Mouse (Mus musculus): ENCODE data around the gene Atg13.

The Atg13 gene

DNA sequence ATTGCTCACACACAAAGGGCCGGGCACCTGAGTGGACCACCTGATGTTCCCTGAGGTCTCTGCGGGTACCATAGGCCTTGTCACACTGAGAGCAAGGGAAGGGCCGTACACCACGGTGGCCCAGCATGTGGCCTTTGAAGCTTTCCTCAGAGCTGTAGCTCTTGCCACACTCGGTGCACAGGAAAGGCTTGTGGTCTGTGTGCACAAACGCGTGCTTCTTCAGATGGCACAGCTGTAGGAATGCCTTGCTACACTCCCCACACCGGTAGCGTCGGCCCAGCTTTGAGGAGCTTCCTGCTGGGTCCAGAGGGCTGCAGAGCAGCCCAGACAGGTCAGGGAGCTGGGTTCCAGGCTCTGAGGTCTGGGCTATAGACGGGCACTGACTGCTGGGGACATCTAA, 64.6 kb downstream of the Atg13 start:
- DNase-seq, result no peak

DNA sequence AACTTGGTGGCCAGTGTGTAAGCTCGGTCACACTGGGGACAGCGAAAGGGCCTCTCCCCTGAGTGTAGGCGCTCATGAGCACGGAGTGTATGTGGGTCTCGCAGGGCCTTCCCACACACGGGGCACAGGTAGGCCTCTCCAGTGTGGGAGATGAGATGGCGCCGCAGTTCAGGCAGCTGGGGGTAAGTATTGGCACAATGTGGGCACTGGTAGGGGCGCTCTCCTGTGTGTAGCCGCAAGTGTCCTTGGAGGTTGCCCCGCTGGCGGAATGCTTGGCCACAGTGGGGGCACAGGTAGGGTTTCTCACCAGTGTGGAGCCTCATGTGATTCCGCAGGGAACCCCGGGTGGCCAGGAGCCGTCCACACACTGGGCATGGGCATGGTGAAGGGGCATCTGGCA, 65.0 kb downstream of the Atg13 start:
- no peak for DNase-seq

DNA sequence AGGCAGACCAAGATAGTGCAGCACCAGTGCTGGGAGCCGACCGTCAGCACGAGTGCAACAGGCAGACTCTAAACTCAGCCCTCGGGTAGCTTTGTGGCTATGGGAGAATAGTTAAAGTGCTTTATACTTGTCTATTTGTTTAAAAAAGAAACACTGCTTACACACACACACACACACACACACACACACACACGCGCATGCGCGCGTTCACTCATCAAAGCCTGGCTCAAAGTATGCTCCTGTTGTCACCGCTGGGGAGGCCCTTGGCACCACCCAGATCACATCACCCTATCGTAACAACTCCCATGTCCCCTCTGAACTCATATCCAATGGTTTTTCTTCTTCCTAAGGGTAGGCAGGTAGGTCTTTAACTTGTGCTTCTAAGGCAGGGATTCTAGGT, 66.4 kb downstream of the Atg13 start:
- DNase-seq, result no peak

DNA sequence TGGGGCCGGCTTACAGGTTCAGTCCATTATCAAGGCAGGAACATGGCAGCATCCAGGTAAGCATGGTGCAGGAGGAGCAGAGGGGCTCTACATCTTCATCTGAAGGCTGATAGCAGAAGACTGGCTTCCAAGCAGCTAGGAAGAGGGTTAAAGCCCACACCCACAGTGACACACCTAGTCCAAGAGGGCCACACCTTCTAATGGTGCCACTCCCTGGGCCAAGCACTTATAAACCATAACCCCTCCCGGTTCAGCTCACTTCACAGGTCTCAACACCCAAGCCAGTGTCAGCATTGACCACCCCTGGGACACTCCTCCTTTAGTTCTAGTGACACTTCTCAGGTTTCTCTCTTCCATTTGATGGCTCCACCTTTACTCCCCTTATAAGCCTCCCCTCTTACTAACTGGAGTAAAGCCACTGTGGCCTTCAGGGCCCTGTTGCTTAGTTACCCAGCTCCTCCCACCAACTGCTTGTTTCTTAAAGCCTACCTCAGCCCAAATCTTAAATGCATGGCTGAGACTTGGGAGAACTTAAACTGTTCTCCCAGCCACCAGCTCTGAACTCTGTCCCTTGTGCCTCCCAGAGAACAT, 67.5 kb downstream of the Atg13 start:
- no peak for DNase-seq

DNA sequence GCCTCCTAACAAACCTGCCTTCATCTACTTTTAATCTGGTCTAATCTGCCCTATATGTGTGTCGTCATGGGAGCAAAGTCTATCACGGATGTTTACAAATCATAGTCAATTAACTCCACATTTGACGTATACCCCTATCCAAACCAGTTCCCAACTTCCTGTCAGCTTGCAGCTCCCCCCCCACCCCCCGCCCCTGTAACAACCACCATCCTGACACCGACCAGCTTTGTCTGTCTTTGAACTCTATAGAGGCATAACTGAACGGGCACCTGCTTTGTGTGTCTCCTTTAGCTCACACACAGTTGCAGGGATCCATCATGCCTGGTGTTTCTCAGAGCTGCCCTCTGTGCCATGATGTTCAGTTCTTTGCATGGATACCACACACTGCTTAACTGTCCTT, 71.4 kb downstream of the Atg13 start:
- DNase-seq, result no peak

DNA sequence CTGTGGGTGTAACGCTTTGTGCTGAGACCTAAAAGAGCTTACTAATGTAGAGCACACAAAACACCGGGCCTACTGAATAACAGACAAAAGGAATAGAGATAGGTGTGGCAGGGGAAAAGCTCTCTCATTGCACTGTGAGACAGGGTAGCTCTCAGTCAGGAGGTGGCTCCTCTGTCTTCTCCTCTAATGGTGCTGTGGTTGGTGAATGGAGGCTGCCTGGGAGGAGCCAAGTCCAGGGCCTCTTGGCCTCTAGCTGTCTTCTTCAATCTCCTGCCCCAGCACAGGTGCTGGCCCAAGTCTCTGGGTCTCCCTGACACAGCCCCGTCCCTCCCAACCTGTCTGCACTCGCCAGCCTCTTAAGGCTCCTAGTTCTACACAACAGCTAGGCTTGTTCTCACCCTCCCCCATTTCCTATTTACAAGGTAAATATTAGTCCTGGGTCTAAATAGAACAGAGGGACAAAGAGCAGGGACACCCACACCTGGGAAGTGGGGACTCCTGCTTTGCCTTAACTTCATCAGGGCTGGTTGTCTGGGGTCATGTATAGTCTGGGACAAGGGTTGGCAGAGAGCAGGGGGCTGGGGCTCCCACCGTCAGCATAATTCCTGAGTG, 73.5 kb downstream of the Atg13 start:
- DNase-seq, result no peak

DNA sequence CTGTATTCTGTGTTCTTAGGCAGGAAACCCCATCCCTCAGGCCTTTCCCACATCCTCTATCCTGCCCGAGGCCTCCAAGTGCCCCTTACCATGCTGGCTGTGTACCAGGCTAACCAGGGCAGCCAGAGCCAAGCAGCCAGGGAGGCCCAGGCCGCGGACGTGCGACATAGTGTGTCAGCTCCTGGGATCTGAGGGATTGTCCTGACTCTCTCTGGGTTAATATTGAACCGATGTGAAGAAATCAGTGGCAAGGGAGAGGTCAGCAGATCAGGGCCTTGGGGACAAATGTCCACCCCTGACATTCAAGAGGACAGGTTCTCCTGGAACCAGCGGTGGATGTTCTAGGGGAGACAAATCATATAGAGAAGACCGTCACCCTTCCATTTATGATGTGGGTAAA, 74.1 kb downstream of the Atg13 start, which contains the start of gene F2:
Gene F2, minus strand, starts transcription at position 186 of the 400 bp plus-strand sequence.
- no peak for DNase-seq

DNA sequence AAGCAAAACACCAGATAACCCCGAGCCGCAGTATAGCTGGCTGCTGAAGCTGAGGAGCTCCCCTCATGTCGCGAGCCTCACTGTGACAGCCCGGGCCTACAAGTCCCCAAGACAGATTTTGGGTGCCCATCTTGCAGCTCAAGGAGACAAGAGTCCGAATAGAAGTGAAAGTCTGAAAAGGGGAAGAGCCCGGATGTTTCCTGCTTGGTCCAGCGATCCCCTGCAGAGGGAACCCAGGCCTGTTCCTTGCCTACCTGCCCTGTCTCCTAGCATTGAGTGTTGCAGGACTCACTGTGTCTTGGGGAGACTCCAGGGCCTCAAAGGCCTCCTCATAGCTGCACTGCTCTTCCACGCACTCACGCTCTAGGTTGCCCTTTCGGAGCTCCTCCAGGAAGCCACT, 74.9 kb downstream of the Atg13 start:
- no peak for DNase-seq

DNA sequence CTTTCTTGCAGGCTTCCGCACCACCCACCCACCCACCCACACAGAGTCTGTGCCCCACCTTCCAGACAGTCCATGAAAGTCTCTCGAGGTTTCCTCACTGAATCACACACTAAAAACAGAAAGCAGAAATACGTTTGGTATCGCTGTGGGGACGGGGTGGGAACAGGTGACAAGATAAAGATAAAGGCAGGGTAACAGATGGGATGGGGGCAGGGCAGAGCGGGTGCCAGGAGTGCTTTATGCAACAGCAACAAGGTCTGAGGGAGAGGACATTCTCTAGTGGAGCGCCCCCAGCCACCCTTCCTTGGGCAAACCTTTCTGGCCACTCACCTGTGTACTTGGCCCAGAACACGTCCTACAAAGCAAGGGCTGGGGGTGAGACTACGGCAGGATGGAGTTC, 75.5 kb downstream of the Atg13 start:
- DNase-seq, result no peak

DNA sequence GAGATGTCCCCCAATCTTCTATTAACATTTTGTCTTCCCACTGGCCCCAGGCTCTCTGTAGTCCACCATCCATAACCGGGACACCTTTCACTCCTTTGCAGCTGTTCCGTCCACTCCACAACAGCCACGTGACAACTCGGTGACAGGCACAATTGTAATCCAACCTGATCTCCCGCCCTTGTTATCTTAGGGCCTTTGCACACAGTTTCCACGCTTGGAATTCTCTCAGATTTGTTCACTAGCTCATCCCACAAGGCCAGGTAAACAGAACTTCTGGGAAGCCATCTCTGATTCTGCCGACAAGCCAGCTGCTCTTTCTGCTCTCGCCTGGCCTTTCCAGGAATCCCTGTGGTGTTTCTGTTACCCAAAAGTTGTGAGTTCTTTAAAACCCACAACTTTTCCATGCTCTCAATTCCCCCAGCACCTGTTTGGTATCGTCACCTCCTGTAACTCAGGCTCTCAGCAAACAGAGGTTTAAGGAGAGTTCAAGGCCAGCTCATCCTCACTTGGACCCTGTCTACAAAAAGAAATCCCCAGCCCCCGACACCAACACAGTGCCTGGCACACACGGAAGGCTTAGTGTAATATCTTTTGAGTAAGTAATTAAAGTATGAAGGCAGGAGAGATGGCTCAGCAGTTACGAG, 76.9 kb downstream of the Atg13 start:
- DNase-seq, result no peak

DNA sequence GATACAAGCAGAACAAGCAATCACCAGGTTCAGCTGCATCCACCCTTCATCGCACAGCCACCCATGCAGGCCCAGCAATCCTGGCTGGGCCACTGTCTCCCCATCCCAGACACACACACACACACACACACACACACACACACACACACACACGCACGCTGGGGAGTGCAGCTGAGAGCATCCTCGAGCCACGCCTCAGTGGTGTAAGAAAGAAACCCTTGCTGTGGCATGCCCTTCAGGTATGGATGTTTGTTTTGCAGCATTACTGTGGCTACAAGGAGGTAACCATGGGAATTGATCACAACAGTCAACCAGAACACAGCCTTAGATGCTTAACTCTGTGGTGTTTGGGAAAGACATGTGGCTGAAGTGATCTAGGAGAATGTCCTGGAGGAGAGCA, 78.1 kb downstream of the Atg13 start:
- no peak for DNase-seq

DNA sequence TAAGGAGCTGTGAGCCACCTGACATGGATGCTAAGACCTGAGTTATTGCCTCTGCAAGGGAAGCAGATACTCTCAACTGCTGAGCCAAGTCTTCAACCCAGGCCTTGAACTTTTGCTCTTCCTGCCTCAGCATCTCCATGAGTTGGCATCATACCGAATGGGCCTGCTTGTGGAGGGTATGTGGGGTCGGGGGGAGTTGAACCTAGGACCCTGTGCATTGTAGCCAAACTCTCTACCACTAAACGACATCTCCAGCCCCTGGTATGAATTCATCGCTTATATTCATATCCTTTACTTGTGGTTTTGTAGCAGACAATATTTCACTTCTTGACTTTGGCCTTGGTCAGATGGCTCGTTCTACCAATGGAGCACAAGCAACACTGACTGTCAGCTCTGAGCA, 78.5 kb downstream of the Atg13 start:
- no peak for DNase-seq

DNA sequence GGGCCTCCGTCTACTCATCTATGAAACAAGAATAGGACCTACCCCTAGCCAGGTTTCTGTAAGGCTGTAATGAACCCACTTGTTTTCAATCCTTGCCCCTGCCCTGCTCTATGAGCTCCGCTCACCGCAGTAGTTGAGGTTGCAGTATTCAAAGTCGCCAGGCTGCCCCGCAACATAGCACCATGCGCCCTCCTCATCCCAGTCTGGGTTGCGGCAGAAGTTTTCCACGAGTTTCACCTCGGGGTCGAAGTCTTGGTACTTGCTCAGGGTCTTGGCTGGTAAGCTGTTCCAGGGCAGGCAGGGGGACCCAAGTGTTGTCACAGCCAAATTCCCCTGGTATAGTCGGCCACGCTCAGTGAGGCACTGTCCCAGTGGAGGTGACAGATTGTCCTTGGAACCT, 80.0 kb downstream of the Atg13 start:
- DNase-seq, result no peak

DNA sequence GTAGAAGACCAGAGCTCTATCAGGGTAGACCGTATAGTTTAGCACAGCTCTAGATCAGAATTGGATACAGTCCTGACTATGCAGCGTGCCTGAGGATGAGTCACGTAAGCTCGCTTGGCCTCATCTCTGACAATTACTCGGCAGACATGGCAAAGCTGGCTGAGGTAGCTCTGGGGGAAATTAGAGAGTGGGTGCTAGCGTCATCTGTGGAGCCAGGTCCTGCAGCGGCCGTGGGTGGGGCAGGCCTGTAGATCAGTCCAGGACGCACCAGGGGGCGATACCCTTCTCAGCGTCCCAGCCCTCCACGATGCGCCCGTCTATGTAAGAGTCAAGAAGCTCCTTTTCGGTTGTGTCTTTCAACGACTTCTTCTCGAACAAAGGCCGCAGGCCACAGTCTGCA, 80.7 kb downstream of the Atg13 start:
- DNase-seq, result no peak

DNA sequence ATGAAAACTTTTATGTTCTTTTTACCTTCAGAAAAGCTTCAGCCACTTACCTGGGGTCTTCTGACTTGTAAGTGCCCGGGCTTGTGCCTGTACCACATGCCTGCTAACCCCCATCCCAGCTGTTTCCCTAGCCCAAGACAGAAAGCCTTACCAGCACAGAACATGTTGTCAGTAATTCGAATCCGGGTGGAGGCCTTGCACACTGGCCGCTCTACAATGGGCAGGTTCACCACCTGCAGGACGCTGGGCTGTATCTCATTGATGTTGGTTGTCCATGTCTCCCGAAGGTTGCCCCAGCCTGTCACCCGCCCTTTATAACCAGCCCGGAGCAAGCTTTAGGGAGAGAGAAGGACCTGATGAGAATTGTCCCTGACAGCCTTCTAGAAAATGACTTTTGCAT, 82.2 kb downstream of the Atg13 start:
- DNase-seq, result no peak

DNA sequence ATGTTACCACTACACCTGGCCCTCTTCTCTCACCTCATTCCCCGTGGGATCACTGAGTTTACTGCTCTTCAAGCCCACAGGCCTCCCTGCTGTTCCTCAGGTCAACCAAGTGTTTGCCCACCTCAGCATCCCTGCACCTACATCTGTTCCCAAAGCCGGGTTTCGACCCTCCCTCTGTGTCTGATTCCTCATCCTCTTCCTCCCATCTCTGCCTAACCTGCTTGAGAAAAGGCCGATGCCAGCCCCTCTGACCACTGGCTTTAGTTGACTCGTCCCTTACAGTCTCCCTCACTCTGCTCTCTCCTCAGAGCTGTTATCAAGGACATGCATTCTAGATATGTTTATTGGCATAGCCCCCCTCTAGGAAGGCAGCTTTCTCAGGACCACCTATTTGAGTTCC, 82.9 kb downstream of the Atg13 start:
- no peak for DNase-seq
